Mouse (Mus musculus): ENCODE measurements around the gene Mmp8. TPM values are rescaled to one million over a fixed set of nuclear protein-coding genes. Genes with fewer than 3 reads are reported as not detected.

The Mmp8 gene
- polyA plus RNA-seq, 1 experiment, result not detected

GRCm38 (mm10) chr9:7553536-7553935, 4.7 kb upstream of the Mmp8 start:
- no peak overlapping the region for H3K4me3 ChIP-seq (ENCODE audit: insufficient read depth, low read length)
- H3K27ac ChIP-seq (ENCODE audit: insufficient read depth, low read length), result no peak overlapping the region
- TF ChIP-seq CTCF (IDR thresholded peaks at IDR 0.05; ENCODE audit: borderline replicate concordance, insufficient read depth, low read length) (no peak), POLR2A (IDR thresholded peaks at IDR 0.05; ENCODE audit: low read depth, low read length) (no peak)
- H3K4me1 ChIP-seq (ENCODE audit: control insufficient read depth, insufficient read depth, low read length), result no peaks in the 10 kb centered on the region

GRCm38 (mm10) chr9:7554382-7554781, 3.9 kb upstream of the Mmp8 start:
- TF ChIP-seq CTCF (IDR thresholded peaks at IDR 0.05; ENCODE audit: borderline replicate concordance, insufficient read depth, low read length) (no peak), POLR2A (IDR thresholded peaks at IDR 0.05; ENCODE audit: low read depth, low read length) (no peak)
- Histone ChIP-seq H3K4me3 (ENCODE audit: insufficient read depth, low read length) (no peak overlapping the region), H3K27ac (ENCODE audit: insufficient read depth, low read length) (no peak overlapping the region), H3K4me1 (ENCODE audit: control insufficient read depth, insufficient read depth, low read length) (no peaks in the 10 kb centered on the region)

GRCm38 (mm10) chr9:7560026-7560425, 1.8 kb downstream of the Mmp8 start:
- TF ChIP-seq CTCF (IDR thresholded peaks at IDR 0.05; ENCODE audit: borderline replicate concordance, insufficient read depth, low read length) (no peak), POLR2A (IDR thresholded peaks at IDR 0.05; ENCODE audit: low read depth, low read length) (no peak)
- Histone ChIP-seq H3K27ac (ENCODE audit: insufficient read depth, low read length) (no peak overlapping the region), H3K4me3 (ENCODE audit: insufficient read depth, low read length) (no peak overlapping the region), H3K4me1 (ENCODE audit: control insufficient read depth, insufficient read depth, low read length) (no peaks in the 10 kb centered on the region)

DNA sequence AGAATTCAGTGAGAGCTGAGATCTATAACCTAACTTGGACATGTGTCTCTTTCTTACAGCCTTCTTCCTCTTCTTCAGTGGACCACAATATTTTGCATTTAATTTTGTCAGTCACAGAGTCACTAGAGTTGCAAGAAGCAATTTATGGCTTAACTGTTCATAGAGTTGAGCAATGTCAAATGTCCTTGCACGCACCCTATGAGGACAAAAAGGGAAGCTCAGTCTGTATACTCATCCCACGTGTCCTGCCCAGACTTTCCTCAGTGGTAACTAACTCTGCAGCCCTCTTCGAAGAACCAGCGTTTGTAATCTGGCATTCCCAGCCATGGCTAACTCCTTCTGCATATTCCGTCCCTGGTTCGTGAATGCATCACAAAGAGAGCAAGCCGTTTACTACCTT, 9.1 kb downstream of the Mmp8 start:
- Histone ChIP-seq H3K4me1 (ENCODE audit: control insufficient read depth, insufficient read depth, low read length) (peaks cover 3% of the 10 kb centered on the region; the same call in 1 of the 2 replicates), H3K4me3 (ENCODE audit: insufficient read depth, low read length) (no peak overlapping the region), H3K27ac (ENCODE audit: insufficient read depth, low read length) (no peak overlapping the region)
- TF ChIP-seq POLR2A (IDR thresholded peaks at IDR 0.05; ENCODE audit: low read depth, low read length), result no peak
- no peak for TF ChIP-seq CTCF (IDR thresholded peaks at IDR 0.05; ENCODE audit: borderline replicate concordance, insufficient read depth, low read length)

DNA sequence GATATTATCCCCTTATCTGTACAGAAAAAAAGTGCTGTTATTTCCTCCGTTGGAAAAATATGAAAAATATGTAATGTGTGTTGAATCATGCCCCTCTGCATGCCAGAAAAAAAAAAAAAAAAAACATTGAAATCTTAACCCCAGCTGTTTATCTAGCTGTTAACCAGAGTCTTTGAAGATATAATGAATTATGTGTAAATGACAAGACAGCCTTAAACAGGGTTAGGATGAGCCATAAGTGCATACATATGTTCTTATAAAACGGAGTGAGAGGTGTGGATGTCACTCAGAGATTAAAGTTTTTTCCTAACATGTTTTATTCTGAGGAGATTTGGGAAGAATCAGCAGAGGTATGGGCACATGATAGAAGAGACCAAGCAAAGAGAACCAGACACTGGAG, 9.7 kb downstream of the Mmp8 start:
- TF ChIP-seq POLR2A (IDR thresholded peaks at IDR 0.05; ENCODE audit: low read depth, low read length) (no peak), CTCF (IDR thresholded peaks at IDR 0.05; ENCODE audit: borderline replicate concordance, insufficient read depth, low read length) (no peak)
- Histone ChIP-seq H3K4me1 (ENCODE audit: control insufficient read depth, insufficient read depth, low read length) (peaks cover 7% of the 10 kb centered on the region), H3K4me3 (ENCODE audit: insufficient read depth, low read length) (no peak overlapping the region), H3K27ac (ENCODE audit: insufficient read depth, low read length) (no peak overlapping the region)

GRCm38 (mm10) chr9:7570485-7570884, 12.2 kb downstream of the Mmp8 start:
- no peak for TF ChIP-seq POLR2A (IDR thresholded peaks at IDR 0.05; ENCODE audit: low read depth, low read length)
- TF ChIP-seq CTCF (IDR thresholded peaks at IDR 0.05; ENCODE audit: borderline replicate concordance, insufficient read depth, low read length), result no peak
- H3K4me1 ChIP-seq (ENCODE audit: control insufficient read depth, insufficient read depth, low read length), result peaks cover 12% of the 10 kb centered on the region
- no peak overlapping the region for H3K4me3 ChIP-seq (ENCODE audit: insufficient read depth, low read length)
- H3K27ac ChIP-seq (ENCODE audit: insufficient read depth, low read length), result no peak overlapping the region

GRCm38 (mm10) chr9:7571162-7571561, 12.9 kb downstream of the Mmp8 start, which contains the start of gene Mmp27:
TSS of gene Mmp27 (plus strand) at chr9:7571396.
- H3K4me1 ChIP-seq (ENCODE audit: control insufficient read depth, insufficient read depth, low read length), result peaks cover 12% of the 10 kb centered on the region
- no peak for TF ChIP-seq POLR2A (IDR thresholded peaks at IDR 0.05; ENCODE audit: low read depth, low read length)
- no peak for TF ChIP-seq CTCF (IDR thresholded peaks at IDR 0.05; ENCODE audit: borderline replicate concordance, insufficient read depth, low read length)
- no peak within 1 kb of the TSS for H3K4me3 ChIP-seq (ENCODE audit: insufficient read depth, low read length)
- peak within 1 kb of the TSS; percentile 39; the same call in 1 of the 2 replicates for H3K27ac ChIP-seq (ENCODE audit: insufficient read depth, low read length)

- no peak for TF ChIP-seq POLR2A (IDR thresholded peaks at IDR 0.05; ENCODE audit: low read depth, low read length)
- no peak for TF ChIP-seq CTCF (IDR thresholded peaks at IDR 0.05; ENCODE audit: borderline replicate concordance, insufficient read depth, low read length)
- H3K4me3 ChIP-seq (ENCODE audit: insufficient read depth, low read length), result no peak overlapping the region
- no peak overlapping the region for H3K27ac ChIP-seq (ENCODE audit: insufficient read depth, low read length)
- peaks cover 12% of the 10 kb centered on the region for H3K4me1 ChIP-seq (ENCODE audit: control insufficient read depth, insufficient read depth, low read length)
Measured at GRCm38 (mm10) chr9:7572188-7572587, 13.9 kb downstream of the Mmp8 start.

GRCm38 (mm10) chr9:7572663-7573308, 14.5 kb downstream of the Mmp8 start:
- Histone ChIP-seq H3K4me3 (ENCODE audit: insufficient read depth, low read length) (no peak overlapping the region), H3K4me1 (ENCODE audit: control insufficient read depth, insufficient read depth, low read length) (peaks cover 12% of the 10 kb centered on the region), H3K27ac (ENCODE audit: insufficient read depth, low read length) (peak overlapping the region; percentile 85)
- no peak for TF ChIP-seq POLR2A (IDR thresholded peaks at IDR 0.05; ENCODE audit: low read depth, low read length)
- TF ChIP-seq CTCF (IDR thresholded peaks at IDR 0.05; ENCODE audit: borderline replicate concordance, insufficient read depth, low read length), result no peak

GRCm38 (mm10) chr9:7575526-7575925, 17.3 kb downstream of the Mmp8 start:
- TF ChIP-seq CTCF (IDR thresholded peaks at IDR 0.05; ENCODE audit: borderline replicate concordance, insufficient read depth, low read length), result no peak
- no peak for TF ChIP-seq POLR2A (IDR thresholded peaks at IDR 0.05; ENCODE audit: low read depth, low read length)
- H3K27ac ChIP-seq (ENCODE audit: insufficient read depth, low read length), result no peak overlapping the region
- H3K4me1 ChIP-seq (ENCODE audit: control insufficient read depth, insufficient read depth, low read length), result peaks cover 12% of the 10 kb centered on the region
- H3K4me3 ChIP-seq (ENCODE audit: insufficient read depth, low read length), result no peak overlapping the region

Data from embryonic fibroblast, embryonic 13.5 days (primary cell).